Mouse (Mus musculus): ENCODE data around the gene Calr. TPM values are rescaled to one million over a fixed set of nuclear protein-coding genes. Genes with fewer than 3 reads are reported as not detected.
"Not testable (repeated sequence)": the region's sequence is repeated elsewhere in the genome, so short reads cannot be mapped to it uniquely, and the experiment has no call there.

Gene Calr
- total RNA-seq, 2 experiments from 2014 or later = 261 to 677 TPM

DNA sequence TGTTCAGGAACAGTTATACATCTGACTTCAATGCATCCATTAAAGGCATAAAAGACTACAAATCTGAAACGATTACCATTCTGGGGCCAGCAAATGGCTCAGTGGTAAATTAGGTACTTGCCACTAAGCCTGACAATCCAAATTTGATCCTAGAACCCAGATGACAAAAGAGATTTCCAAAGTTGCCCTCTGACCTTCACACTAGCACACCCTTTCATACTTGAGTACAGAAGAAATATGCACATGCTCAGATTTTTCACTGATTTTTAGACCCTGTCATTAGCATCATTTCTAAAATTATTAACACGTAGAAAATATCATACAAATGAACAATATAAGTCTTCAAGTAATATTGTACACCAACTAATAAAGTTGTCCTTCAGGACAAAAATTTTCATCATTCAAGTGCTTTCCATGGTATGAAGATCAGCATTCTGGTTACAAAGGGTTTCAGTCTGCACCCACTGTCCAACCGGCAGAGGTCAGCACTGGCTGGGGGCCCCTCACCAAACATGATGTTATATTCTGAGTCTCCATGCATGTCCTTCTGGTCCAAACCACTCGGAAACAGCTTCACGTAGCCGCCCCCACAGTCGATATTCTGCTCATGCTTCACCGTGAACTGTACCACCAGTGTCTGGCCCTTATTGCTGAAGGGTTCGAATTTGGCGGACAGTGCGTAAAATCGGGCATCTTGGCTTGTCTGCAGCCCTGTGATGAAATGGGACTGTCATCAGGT, 1.2 kb downstream of the Calr start:
- ATAC-seq (replicated peaks; ENCODE audit: low FRiP score, poor library complexity, severe bottlenecking) = no peak

DNA sequence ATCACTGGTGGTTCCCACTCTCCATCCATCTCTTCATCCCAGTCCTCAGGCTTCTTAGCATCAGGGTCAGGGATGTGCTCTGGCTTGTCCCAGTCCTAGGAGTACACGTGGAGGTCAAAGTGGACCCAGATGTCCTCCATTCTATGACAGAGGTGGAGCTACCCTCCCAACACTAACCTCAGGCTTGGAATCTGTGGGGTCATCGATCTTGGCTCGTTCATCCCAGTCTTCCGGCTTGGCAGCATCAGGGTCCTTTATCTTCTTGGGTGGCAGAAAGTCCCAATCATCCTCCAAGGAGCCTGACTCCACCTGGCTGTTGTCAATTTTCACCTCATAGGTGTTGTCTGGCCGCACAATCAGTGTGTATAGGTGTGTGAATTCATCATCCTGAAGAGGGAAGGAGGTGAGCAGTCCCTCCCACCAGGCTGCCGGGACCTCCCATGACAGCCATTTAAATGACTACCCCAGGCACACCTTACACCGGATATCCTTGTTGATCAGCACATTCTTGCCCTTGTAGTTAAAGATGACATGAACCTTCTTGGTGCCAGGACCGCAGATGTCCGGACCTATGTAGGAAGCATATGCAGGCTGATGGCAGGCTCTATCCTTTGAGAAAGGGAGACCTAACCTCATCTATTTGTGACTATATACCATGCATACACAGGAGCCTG, 2.2 kb downstream of the Calr start:
- ATAC-seq (replicated peaks; ENCODE audit: low FRiP score, poor library complexity, severe bottlenecking) = no peak

- ATAC-seq (replicated peaks; ENCODE audit: low FRiP score, poor library complexity, severe bottlenecking) = no peak
Measured at GRCm38 (mm10) chr8:84841514-84841913, 5.2 kb downstream of the Calr start.

- ATAC-seq (replicated peaks; ENCODE audit: low FRiP score, poor library complexity, severe bottlenecking) = peak; percentile 77
Measured at GRCm38 (mm10) chr8:84840248-84840999, 6.3 kb downstream of the Calr start, which contains the start of gene Rad23a. Rad23a (minus strand) TSS chr8:84840665.

- no peak for ATAC-seq (replicated peaks; ENCODE audit: low FRiP score, poor library complexity, severe bottlenecking)
Measured at GRCm38 (mm10) chr8:84839875-84840247, 6.9 kb downstream of the Calr start.

DNA sequence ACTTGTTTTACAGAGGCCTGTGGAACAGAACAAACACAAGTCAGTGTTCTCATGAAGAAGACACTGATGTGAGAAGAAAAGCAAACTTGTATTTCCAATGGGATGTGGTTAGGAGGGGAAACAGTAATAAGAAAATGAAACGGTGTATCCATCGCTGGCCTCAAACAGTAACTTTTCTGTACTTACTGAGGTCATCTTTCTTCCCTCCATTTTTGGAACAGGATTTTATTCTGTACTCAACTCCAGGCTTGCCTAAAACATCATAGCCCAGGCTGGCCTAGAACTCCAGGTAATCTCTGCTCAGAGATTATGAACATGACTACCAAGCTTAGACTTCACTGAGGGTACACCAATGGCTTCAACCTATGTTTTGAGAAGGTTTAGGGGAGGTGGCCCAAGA, 7.3 kb downstream of the Calr start:
- ATAC-seq (replicated peaks; ENCODE audit: low FRiP score, poor library complexity, severe bottlenecking) = no peak

DNA sequence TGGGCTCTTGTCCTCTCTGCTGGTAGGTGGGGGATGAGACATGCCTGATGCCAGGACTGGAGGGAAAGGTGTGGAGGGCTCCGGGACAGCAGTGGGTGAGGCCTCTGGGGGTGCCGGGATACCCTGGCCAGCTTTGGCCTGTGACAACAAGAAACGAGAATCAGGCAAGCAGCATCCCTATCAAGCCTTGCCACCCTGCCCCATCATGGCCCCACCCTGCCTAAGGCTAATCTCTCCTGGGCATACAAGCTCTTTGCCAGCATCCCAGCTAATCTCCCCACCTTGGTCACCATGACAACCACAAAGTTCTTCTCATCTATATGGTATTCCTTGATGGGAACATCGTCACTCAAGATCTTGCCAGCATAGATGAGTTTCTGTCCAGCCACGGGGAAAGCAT, 8.2 kb downstream of the Calr start:
- ATAC-seq (replicated peaks; ENCODE audit: low FRiP score, poor library complexity, severe bottlenecking) = peak; percentile 81

- no peak for ATAC-seq (replicated peaks; ENCODE audit: low FRiP score, poor library complexity, severe bottlenecking)
Measured at GRCm38 (mm10) chr8:84837912-84838470, 8.7 kb downstream of the Calr start.

DNA sequence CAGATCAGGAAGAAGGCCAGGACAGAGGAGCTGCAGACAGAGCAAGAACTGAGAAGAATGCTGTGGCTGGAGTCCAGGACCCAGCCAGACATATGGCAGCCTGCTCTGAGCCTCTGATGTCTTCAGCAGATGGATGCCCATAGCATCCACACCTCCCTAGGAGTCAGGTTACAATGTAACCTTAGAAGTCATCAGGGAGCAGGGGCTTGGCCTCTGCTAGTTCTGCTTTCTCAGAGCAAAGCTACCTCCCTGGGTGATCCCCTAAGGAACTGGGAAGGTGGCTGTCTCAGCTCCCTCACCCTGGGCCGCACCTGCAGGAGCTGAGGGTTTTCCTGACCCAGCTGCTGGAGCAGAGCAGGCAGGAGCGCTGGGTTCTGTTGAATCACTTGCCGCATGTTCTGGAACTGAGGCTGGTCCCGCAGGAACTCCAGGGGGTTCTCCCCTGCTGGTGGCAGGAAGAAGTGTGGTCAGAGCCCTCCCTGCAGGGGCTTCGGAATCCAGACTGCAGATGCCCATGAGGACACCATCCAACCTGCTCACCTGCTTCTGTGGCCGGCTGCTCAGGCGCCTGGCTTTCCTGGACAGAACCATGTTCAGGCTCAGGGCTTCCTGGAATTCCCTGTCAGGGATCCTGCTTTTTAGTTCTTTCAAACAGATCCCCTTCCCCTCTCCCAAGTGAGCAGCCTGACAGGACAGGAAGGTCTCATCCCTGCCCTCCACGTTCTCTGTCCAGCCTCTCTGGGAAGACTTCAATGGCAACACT, 9.4 kb downstream of the Calr start:
- ATAC-seq (replicated peaks; ENCODE audit: low FRiP score, poor library complexity, severe bottlenecking) = no peak

- no peak for ATAC-seq (replicated peaks; ENCODE audit: low FRiP score, poor library complexity, severe bottlenecking)
Measured at GRCm38 (mm10) chr8:84834866-84835855, 11.6 kb downstream of the Calr start.

DNA sequence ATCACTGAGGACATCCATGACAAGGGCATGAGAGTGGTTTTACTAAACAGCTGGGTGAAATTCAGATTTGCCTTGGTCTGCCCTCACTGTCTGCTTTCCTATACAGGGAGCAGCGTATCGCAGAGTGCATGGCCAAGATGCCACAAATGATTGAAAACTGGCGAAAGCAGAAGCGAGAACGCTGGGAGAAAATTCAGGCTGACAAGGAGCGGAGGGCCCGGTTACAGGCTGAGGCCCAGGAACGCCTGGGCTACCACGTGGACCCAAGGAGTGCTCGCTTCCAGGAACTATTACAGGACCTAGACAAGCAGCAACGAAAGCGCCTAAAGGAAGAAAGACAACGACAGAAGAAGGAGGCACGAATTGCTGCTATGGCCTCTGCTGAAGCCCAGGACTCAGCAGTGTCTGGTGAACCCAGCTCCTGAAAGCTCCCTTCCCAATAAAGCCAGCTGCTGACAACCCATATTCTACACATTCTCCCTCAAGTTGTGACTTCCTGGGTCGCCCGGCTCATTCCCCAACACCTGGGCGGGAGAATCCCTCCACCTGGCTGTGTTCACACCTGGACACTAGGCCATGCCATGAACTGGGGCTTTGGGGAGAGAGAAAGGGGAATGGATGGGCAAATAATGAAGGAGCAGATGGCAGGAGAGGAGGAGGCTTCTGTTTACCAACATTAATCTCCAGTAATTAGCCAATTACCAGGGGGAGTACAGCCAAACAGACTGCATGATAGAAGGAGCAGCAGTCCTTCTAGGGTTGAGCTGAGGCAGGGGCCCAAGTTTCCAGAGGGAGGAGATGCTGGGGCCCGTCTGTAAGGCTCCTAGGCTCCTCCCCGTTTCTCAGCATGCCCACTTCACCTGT, 12.5 kb downstream of the Calr start:
- ATAC-seq (replicated peaks; ENCODE audit: low FRiP score, poor library complexity, severe bottlenecking) = no peak

DNA sequence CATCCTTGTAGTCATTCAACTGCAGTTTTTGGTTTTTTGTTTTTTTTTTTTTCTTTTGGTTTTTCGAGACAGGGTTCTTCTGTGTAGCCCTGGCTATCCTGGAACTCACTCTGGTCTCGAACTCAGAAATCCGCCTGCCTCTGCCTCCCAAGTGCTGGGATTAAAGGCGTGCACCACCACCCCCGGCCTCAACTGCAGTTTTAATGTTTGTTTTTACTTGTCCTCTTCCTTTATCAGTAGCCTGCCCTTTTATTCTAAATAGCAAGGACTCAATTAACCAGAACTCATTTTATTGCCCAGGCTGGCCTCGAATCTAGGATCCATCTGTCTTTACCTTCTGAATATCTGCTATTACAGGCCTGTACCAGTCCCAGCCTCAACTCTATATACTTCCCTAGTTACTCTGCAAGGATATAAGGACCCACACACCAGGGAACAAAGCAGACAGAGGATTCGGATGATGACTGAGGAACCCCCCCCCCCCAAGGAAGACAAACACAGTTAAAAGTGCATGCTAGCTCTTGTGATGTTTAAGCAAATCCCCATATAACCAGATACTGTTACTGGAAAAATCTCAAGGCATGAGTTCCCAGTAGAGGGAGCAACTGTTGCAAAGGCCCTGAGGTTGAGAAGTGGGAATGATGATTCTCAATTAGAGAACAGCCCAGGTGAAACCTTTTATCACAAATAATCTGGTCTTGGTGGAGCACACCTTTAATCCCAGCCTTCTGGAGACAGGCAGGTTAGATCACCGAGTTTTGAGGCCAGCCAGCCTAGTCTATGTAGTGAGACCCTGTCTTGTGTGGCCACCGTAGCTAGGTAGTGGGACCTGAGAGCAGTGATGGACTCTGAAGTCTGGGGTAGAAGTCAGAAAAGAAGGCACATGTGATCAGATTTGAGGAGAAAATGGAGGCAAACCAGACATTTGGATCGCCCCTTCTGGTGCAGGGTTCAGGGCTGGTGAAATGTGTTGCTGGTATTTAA, 13.7 kb downstream of the Calr start:
- no peak for ATAC-seq (replicated peaks; ENCODE audit: low FRiP score, poor library complexity, severe bottlenecking)

GRCm38 (mm10) chr8:84832034-84832717, 14.6 kb downstream of the Calr start:
- peak; percentile 78 for ATAC-seq (replicated peaks; ENCODE audit: low FRiP score, poor library complexity, severe bottlenecking)

GRCm38 (mm10) chr8:84831490-84831889, 15.2 kb downstream of the Calr start, which contains the start of gene Gadd45gip1:
Gadd45gip1 (plus strand) TSS chr8:84831522.
- peak; percentile 81 for ATAC-seq (replicated peaks; ENCODE audit: low FRiP score, poor library complexity, severe bottlenecking)

DNA sequence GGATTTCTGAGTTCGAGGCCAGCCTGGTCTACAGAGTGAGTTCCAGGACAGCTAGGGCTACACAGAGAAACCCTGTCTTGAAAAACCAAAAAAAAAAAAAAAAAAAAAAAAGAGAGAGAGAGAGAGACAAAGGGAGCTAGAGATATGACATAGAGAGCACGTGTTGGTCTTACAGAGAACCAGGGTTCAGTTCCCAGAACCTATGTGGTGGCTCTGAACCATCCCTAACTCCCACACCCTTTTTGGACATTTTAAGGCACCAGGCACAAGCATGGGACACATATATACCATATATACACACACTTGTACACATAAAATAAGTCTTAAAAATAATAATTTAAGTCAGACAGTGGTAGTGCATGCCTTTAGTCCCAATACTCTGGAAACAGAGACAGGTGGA, 20.2 kb downstream of the Calr start:
- not testable (repeated sequence) for ATAC-seq (replicated peaks; ENCODE audit: low FRiP score, poor library complexity, severe bottlenecking)

- no peak for ATAC-seq (replicated peaks; ENCODE audit: low FRiP score, poor library complexity, severe bottlenecking)
Measured at GRCm38 (mm10) chr8:84825636-84826035, 21.1 kb downstream of the Calr start.
